Mouse (Mus musculus) heart, adult 11 months (tissue): ENCODE measurements around the gene Txndc11.
"Not testable (repeated sequence)": the region's sequence is repeated elsewhere in the genome, so short reads cannot be mapped to it uniquely, and the experiment has no call there.

Experiments used
- DNase-seq: peaks from one replicate; pipeline ENCODE4 v3.0.0; 2022

Gene Txndc11

DNA sequence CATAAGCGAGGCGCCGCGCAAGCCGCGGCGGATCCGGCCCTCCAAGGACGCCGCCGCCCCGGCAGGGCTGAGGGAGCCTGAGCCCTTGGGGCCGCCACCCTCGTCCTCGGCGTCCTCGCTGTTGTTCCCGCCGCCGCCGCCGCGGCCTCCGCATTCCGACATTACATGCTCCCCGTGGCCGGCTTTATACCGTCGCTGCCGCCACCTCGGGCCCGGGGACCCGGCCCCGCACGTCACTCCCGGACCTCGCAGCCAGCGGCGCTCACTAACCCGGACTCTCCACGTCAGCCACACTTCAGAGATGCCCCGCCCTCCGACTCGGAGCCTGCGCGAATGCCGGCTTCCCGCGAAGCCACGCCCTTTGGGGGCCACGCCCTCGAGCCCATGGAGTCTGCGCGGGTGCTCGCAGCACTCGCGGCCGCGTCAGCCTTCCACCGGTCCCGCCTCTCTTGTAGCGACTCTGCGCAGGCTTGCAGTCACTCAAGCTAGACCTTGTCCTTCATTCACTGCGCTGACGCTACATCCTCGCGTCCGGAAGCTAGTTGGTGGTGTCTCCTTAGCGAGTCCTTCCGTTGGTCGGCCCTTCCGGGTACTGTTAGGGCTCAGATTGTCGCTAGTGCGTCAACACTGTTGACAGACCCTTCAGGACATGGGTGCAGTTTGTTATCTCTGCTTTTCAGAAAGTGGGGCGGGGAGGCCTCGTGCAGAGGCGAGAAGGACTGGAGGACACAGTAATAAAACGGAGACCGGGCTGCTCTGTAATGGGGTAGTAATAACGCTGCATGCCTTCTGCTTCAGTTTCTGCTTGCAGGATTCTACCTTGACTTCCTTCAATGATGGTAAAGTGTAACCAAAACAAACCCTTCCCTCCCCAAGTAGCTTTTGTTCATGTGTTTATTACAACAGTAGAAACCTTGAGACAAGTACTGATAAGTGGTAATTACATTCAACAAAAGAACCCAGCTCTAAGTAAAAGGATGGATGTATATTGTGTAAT, at the start of gene Txndc11:
TSS of gene Txndc11 (minus strand) at position 303 of the 997 bp plus-strand sequence.
- peak; percentile 100 for DNase-seq

DNA sequence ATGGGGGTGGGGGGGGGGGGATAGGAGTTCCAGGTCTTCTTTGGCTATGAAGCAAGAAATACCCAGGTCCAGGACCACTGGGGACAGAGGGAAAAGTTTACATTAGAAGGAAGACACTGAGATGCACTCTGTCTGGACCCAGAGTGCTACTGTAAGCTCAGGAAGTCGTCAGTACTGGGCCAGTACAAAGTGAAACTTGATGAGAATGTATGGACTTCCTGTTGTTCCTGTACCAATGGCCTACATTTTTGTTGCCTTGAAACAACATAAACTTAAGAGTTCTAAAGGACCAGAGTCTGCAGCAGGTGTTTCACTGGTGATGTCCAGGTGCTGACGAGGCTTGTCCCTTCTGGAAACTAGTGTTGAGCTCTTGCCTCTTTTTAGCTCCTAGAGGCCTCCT, 43.0 kb upstream of the Txndc11 start:
- peak; percentile 85 for DNase-seq

DNA sequence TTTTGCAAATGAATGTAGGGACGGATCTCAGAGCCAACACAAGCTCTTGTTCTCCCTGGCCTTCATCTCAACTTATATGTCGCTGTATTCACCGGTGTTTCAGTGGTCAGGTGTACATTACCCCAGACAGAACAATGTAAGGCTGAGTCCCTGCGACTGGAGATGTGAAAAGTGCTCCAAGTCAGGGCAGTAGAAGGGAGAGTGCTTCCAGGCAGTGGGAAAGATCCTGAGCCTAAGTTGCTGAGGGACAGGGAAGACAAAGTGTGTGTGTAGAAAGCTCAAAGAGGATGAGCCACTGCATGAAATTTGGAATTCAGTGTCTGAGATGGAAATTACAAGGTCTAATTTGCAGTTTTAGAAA, 42.4 kb upstream of the Txndc11 start:
- peak; percentile 87 for DNase-seq

DNA sequence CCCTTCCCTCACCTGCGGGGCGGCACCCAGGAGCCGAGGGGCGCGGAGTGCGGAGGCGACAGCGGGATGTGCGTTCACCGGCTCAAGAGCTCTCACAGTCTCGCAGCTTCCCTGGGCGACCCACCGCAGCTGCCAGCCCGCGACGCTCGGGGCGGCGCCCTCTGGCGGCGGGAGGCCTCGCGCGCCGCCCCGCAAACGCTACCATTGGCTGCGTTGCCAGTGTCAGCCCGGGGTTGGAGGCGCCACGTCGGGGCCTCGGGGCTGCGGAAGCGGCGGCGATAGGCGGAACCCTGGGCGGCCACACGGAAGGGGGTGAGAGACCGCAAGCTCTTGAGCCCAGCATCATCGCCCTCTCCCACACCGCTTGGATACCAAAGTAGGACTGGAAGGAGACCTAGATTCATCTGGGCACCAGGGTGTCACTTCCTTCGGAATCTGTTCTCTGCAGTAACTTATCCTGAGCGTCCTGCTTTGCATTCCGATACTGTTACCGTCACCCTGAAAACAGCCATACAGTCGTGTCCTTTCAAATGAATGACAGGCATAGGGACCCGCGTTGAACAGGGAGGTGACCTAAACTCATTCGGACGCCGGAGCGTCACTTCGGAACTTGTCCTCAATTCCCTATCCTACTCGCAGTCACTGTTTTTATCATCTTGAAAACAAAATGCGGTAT, 41.9 kb upstream of the Txndc11 start, which contains the start of gene Zc3h7a:
TSS of gene Zc3h7a (minus strand) at position 186 of the 676 bp plus-strand sequence.
- DNase-seq: peak; percentile 100

DNA sequence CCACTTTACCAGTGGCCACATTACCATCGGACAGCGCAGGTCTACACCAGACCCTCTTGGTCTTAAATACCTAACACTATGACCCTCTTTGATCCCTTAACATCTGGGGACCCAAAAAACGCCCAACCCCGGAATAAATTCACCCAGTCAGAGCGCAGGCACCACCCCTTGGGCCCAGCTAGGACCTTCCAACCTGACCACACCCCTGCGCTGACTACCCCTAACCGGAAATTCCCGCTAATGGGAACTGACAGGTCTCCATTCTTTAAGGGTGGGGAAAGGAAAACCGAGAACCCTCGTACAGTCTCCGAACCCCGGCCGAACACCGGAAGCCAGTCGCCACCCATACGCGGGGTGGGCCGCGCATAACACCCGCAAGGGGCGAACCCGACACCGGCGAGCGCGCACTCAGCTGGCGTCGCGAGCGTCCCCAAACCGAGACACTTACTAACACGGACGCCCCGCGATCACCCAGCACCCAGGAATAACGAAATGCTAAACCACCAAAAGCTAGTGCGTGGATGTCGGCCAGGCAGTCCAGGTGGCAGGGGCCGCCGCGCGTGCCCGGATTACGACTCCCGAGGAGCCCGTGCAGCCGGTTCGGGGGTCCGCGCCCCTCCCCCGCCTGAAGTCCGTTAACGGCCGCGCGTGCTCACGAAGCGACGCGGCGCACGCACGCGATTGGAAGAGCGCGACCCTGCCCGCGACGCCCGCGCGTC, 41.2 kb upstream of the Txndc11 start:
- peak; percentile 98 for DNase-seq

DNA sequence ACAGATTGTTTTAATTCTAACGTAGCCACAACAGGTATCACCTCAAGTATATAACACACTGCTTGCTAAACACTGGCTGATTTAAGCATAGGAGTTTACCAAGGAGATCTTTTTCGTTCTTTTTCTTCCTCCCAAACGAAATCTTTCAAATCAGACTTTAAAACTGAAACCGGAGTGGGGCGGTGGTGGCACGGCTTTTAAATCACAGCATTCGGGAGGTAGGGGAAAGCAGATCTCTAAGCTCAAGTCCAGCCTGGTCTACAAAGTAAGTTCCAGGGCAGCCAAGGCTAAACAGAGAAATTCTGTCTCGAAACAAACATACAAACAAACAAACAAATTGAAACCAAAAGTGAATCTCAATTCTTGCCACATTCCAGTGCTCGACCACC, 40.6 kb upstream of the Txndc11 start:
- no peak for DNase-seq

DNA sequence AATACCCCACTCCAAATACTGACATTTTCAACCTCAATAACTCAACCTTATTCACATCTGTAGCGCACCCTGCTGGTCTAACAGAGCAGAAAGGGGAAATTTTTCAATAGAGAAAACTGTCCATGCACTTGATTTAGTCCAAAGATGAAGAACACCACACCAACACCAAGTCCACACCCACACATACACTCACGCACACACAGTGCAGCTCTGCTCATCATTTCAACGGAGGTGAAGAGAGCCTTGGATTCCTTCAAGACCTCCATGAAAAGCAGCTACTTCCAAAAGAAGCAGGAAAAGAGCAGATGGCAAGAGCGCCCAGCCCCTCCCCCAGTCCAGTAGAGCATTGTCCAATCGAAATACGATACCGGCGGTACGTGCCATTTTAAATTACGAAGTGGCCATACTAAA, 40.2 kb upstream of the Txndc11 start:
- peak; percentile 95 for DNase-seq

DNA sequence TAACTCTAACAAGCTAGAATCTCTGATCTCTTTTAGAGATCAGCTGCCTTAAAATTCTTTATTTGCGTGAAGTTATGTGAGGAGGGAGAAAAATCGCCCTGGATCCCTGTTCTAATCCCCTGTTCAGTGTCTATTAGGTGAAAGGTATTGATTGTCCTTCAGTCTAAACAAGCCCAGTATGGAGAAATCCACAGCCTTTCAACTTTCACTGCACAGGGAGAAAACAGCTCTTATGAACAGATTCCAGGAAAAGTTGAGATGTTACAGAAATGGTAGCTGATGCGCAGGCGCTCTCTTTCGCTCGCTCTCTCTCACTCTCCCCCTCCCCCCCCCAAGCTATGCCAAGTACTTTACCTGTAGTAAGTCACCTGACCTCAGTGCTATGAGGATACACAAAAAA, 37.2 kb upstream of the Txndc11 start:
- no peak for DNase-seq

DNA sequence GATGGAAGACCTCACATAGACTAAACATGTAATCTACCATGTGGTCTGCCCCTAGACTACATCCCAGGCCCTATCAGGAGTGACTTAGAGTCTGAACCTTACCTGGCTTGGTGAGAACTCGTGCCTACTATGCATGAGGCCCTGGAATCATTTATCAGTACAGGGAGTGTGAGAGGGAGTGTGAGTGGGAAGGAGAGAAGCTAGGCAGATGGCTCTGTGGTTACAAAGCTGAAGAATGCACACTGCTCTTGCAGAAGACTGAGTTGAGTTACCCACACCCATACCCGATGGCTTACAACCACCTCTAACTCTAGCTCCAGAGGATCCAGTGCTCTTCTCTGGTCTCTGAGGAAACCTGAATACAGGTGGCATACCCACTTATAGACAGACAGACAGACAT, 32.0 kb upstream of the Txndc11 start:
- DNase-seq: no peak

DNA sequence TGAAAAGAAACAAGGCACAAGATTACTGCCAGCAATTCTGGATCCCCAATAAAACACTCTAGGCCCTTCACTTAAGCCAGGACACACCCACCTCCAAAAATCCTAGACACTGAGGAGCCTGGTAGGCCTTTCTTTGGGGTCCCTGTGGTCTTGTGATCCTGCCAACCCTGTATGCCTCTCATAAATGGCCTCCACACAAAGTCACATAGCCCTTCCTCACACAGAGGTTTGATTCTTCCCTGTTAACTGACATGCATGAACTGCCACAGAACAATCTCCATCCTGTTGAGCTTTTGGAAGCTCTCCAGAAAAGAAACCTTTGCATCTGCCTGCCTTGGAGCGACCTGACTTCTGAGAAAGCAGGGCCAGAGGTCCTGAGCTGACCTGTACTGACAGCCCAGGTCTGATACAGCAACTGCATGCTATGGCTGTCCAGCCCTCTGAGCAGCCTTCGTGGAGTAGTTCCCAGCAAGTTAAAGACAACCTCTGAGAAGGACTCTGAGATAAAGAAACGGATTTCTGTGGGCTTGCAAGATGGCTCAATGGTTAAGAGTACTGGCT, 30.3 kb upstream of the Txndc11 start:
- DNase-seq: no peak

DNA sequence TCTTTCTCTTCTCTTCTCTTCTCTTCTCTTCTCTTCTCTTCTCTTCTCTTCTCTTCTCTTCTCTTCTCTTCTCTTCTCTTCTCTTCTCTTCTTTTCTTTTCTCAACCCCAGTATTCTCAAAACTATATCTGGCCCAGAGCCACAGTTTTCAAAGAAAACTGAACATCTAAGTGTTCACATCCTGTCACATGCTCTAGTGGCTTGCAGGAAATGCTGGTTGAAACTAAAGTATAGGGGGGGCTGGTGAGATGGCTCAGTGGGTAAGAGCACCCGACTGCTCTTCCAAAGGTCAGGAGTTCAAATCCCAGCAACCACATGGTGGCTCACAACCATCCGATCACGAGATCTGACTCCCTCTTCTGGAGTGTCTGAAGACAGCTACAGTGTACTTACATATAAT, 23.3 kb upstream of the Txndc11 start:
- not testable (repeated sequence) for DNase-seq

DNA sequence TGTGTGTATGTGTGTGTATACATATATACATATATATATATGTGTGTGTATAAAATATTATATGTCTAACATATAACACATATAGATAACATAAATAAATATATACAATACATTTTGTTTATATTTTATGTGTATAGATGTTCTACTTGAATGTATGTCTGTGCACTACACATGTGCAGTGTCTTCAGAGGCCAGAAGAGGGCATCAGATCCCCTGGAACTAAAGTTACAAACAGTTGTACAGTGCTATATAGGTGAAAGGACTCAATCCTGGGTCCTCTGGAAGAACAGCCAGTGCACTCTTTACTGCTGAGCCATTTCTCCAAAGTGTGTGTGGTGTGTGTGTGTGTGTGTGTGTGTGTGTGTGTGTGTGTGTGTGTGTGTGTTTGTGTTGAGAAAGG, 20.1 kb upstream of the Txndc11 start:
- no peak for DNase-seq

DNA sequence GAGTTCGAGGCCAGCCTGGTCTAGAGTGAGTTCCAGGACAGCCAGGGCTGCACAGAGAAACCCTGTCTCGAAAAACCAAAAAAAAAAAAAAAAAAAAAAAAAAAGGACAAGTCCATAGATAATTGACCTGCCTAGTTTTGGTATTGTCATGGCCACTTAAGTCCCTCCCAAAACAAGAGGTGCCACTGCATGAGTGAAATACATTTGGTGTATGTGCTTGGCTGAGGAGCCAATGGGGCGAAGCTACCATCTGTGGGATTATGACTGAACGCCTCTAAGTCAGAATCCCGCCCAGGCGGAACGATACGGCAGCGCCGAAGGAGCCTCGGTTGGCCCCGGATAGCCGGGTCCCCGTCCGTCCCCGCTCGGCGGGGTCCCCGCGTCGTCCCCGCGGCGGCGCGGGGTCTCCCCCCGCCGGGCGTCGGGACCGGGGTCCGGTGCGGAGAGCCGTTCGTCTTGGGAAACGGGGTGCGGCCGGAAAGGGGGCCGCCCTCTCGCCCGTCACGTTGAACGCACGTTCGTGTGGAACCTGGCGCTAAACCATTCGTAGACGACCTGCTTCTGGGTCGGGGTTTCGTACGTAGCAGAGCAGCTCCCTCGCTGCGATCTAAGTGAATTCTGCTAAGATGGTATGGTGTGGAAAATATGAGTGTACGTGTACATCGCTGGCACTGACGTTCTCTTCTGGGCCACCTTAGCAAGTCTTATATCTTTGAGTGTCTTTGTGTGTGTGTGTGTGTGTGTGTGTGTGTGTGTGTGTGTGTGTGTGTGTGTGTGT, 9.4 kb upstream of the Txndc11 start:
- DNase-seq: peak; percentile 100

DNA sequence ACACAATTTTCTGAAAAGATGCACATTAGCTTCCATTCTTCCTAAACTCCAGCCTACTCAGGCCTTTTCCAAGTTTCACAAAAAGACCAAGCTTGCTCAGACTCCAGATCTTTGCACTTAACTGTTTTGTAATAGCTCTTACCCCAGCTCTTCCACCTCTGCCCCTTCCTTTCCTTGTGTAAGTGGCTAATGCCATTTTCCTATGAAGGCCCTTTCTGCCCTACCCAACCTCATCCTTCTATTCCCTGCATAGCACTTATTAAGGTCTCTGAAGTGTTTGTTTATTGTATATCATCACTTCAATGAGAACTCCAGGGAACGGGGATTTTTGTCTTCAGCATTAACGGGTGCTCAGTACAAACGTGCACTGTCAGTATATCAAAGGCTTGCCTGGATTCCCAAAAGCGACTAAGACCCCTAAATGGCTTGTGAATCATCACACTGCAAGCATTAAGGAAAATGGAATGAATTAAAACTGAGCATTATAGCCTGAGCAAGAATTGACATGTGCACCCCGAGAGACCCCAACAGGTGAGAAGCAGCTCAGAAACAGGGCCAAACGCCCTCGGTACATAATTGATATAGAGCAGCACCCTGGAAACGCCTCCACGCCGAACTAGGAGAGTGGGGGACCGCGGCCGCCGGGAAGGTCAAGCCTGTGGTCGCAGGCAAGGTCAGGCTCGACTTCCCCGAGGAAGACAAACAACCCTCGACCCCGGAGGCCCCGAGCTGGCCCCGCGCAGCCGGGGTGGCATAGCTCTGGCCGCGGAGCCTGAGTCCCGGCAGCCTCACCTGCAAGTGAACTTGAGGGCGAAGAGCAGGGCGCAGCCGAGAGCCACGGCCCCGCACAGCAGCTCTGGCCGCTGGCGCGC, 738 bp downstream of the Txndc11 start:
- DNase-seq: no peak

DNA sequence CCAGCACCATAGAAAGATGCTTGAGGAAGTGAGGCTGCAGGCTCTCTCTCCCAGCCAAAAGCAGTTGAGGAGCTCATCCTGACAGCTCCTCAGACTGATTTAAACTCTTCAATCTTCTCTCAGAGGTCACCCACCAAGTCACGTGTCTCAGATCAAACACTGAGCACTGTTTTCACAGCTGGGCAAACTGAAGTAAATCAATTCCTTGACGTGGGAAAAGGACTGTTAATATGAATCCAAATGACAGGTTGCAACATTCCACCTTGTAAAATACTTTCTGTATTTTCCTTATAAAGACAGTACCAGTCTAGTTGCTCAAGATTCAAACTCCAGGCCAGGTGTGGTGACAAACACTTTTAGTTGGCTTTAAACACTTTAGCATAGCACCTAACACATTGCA, 1.6 kb downstream of the Txndc11 start:
- no peak for DNase-seq

DNA sequence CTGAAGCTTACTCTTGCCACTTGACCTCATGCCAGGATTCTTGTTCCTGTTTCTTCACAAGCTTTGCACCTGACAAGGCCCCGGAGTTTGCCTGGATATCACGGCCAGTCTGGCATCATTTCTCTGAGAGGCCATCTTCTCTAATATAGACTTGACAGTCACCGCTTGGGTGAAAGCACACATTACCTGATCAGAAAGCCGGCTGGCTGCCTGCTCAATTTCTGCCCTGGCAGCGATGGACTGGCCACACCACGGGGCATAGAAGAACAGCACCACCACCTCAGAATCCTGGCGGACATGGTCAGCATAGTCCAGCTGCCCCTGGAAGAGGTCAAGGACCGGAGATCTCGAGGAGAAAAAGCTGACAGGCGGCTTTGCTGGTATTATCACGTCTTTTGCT, 6.1 kb downstream of the Txndc11 start:
- no peak for DNase-seq

DNA sequence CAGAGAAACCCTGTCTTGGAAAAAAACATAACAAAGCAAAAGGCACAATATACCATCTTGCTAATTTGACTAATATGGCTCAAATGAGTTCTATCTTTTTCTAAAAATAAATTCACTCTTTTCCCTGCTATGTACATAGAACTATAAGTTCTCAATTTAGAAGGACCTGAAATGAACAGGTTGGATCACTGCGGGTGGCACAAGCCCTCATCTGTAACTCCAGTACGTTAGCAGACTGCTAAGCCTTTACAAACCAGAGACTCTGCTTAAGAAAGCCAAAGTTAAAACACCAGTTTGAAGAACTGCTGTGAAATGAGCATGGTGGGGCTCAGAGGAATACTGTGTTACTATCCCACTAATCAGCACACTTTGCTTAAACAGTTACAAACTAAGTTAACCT, 9.1 kb downstream of the Txndc11 start:
- no peak for DNase-seq

DNA sequence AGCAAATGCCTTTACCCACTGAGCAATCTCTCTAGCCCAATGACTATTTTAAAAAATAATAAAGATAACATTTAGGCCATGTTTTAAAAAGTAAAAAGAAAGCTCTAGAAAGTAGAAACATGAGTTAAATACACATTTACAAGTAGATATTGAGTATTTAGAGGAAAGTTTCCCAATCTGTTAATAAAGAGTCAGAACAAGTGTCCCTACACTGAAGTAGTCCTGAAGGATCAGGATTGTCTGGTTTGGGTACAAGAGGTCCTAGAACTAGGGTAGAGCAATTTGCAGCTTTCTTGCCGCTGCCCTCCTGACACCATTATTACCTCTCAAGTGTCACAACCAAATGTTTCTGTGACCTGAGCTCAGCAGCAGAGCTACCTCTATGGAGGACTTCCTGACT, 10.3 kb downstream of the Txndc11 start:
- DNase-seq: no peak

DNA sequence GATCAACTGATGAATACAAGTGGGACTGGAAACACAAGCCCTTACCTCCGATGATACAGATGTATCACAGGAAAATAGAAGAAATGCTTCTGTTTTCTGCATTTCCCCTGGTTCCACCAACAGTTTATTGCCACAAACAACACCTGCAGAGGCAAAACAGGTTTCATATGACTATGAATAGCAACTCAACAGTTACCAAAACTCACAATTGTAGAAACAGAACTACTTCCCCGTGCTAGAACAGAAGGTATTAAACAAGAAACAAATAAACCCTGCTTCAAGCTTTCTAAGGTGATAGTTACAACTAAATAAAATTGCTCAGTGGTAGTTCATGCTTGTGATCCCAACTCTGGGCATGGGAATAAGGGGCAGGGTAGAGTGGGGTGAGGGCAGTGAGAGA, 11.8 kb downstream of the Txndc11 start:
- DNase-seq: no peak

DNA sequence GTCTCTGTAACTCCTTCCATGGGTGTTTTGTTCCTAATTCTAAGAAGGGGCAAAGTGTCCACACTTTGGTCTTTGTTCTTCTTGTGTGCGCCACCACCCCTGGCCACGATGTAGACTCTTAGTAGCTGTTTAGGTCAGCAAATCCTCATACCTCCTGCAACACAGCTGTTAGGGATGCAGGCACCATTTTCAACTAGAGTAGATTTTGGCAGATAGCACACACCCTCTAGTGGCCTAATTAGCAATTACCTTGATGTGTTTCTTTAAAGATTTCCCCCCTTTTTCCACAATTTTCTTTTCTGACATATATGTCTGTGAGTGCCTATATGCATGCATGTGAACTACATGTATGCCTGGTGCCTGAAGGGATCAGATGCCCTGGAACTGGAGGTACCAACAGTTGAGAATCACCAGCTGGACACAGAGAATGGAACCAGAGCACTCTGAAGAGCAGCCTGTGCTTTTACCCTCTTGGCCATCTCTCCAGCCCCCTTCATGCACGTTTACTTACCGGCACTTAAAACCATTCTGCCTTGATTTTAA, 25.2 kb downstream of the Txndc11 start:
- DNase-seq: no peak

DNA sequence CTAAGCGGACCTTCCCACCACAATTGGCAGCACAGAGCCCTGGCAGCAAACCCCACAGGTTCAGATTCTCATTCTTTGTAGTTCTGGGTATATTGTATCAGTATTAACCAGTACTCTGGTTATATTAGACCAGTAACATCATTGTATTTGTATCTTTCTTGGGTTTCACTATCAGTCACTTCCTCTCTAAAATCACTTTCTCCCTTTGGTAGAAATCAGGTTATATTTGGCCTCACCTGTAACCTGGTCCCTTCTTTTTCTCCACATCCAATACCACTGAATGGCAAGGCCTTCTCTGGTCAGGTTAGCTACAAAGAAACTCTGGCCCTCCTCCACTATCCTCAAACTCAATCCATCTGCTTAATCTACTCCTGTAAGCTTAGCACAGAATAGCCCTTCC, 29.5 kb downstream of the Txndc11 start:
- no peak for DNase-seq
